Mouse (Mus musculus): ENCODE measurements around the gene Xylt1.

Gene Xylt1

DNA sequence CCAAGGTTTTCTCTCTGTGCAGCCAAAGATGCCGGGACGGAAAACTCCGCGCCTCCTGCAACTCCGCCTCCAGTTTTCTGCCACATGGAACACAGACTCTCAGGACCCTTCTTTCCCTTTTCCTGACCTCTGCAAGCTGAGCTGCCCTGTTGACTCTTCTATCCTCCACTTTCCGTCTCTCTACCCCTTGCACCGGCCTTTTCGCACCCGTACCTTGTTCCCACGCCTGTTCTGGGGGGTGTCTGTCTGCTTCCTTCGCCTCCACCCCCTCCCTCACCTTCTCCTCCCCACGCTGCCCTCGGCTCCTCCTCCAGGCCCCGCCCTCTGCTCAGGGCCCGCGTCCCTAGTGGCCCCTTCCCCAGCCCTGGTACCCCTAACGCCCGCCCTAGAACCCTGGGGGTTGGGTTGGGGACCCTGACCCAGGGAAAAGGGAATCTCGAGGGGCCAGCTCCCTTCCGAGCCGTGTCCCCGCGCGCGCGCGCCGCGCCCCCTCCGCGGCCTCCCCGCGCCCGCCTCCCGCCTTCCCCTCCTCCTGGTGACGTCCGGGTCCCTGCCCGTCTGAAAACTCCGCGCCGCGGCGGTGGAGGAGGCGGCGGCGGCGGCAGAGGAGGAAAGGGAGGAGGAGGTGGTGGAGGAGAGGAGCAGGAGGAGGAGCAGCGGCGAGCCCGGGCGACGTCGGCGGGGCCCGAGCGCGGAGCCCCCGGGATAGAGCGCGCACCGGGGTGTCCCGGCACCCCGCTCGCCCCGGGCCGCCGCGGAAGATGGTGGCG, at the start of gene Xylt1:
TSS of gene Xylt1 (plus strand) at position 562 of the 770 bp plus-strand sequence.
- peak; percentile 51 to 59 for DNase-seq

DNA sequence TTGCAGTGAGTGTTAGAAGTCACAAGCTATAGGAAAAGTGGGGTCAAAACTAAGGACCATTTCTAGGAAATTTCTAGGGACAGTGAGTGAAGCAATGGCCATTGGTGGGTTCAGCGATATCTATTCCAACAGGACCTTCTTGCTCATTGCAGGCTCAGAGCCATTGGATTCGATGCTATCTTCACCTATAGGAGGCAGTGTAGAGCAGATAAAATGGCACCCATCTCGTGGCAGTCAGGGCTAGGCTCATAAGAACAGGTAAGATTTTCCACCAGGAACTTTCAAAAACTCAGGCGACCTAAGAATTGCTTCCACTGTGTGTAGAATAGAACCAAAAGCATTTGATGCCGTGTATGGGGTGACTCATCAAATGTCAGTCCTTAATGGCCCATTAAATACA, 46.8 kb upstream of the Xylt1 start:
- DNase-seq, result no peak

DNA sequence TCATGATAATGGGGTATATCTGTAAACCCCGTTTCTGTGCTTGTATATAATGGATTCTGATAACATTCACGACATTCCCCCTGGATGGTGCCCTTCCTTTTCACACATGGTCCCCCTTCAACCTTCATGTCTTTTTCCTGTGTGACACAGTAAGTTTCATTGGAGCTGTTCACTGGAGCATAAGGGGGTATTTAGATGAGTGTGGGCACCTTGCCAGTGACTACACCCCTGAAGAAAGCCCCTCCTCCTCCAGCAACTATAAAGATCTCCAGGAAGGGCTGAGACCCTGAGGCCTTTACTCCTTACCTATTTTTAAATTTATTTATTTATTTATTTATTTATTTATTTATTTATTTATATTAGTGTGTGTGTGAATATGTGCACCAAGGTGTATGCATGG, 24.5 kb upstream of the Xylt1 start:
- no peak for DNase-seq

DNA sequence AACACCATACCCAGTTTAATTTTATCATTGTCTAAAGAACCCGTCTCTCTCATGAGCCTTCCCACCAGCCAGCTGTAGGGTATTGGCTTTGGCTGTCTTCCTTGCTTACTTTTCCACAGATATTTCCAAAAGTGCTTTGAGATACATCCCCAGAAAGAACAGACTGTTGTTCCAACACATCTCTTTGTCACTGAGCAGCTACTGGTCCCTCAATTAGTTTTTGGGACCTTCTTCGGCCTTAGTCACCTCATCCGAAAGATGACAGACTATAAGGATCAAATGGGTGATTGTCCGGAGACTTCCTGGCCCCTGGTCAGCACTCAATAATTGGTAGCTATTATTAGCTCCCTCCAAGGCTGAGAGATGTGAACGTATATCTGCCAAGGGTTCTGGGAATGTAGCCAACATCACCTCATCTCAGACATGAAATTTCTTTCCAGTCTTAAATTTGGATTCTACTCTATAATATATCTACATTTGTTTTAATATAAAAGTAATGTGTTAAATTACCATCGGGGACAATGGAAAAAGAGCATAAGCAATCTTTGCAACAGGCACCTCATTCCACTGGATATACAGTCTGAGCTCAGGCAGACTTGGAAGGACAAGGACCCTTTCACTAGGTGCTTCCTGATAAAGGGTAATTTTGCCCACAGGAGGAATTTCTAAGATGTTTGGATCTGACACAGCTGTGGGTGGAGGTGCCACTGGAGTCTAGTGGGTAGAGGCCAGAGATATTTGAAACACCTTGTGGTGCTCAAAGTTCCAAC, 23.2 kb upstream of the Xylt1 start:
- DNase-seq, result no peak

DNA sequence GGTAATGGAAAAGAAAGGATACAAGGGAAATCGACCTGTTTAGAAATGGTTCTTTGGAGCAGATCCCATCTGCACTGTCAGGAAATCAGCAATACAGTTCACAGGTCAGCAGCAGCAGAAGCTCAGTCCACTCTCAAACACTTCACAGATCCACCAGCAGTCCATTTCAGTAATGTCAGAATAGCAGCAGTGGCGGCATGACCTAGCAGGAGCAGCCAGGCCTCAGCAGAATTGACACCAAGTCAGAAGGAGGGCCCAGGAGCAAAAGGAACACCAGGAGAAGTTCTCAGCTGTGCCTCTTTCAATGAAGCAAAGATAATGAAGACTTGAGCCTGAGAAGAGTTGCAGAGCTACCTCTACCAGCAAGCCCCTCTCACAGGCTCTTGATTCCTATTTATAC, 19.5 kb upstream of the Xylt1 start:
- DNase-seq, result no peak

DNA sequence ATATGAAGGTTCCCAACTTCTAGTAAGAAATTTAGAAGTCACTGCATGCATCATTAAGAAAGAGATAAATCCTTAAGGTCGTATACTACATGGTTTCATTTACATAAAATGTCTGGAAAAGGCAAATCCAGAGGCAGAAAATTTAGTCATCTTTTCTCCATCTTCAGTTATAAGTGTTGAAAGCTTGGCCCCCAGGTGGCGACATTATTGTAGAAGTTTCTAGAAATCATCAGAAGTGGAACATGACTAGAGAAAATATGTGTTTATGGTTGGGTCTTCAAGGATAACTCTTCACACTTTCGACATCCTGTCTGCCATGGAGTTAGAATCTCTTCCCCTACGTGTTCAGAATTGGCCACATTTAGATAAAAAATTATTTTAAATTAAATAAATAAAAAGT, 18.3 kb upstream of the Xylt1 start:
- no peak for DNase-seq

DNA sequence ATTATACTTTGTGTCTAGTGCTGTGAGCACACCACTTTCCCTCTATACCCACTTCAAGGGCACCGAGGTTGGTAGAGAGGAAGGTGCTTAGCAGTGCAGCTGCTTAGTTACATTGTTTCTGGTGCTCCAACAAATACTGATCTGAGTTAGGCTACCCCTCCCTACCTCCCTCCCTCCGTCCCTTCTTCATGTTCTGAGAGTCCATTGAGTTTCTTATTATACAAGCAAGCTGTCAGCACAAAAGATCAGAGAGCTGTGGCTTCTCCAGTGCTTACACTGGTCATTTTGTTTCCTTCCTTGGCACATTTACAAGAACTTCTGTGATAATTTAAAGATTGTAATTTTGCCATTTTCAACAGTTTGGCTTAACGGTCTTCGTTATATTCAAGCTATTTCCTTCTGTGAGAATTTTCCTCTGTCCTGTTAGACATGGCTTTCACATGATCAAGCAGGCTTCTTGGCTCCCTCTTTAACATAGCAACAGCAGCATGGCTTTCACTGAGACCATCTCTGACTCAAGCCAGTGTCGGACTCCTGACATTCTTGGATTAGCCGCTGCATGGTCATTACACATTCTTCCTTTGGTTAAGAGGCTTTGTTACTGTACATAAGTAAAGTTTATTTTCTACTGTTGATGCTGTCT, 12.0 kb upstream of the Xylt1 start:
- DNase-seq, result no peak

DNA sequence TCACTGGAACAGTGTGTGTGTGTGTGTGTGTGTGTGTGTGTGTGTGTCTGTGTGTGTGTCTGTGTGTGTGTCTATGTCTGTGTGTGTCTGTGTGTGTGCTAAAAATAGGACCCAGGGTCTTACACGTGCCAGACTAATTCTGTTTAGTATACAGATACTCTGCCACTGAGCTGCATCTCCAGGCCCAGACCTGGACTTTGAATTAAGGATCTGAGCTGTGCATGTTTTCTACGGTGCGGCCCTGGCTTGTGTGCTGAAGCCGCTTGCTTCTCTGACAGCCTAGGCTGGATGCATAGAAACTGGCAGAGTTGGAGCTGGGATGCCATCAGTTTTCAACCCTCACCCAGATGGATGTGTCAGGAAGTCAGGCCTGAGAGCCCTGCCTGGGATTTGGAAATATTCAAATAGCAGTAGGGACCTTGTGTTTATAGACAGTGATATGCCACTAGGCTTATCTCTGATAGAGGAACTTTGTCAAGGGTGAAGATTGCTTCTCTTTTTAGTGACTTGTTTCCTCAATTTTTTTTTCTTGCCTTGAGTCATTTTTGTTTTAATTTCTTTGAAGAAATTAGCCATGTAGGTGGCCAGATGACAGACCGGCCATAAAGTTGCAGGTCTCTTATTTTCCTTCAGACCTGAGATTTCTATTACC, 11.4 kb upstream of the Xylt1 start:
- no peak for DNase-seq

DNA sequence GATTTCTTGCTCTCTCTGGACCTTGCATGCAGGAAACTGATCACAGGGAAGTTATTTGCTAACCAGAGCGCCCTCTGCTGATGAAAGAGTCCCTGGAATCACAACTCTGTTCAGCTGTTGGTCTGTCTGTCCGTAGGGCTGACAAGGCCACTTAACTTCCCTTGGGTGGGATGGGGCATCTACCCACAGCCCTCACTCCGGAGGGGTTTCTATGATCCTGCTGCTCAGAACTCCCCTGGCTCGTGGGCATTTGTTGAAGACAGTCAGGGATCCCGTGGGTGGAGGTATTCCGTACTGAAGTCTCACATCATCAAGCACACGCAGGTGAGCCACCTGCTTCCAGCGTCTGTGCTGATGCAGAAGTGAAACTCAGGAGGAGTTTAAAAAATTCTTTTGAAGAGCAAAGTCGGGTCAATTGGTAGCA, 4.9 kb upstream of the Xylt1 start:
- DNase-seq, result peak; percentile 13 to 39

DNA sequence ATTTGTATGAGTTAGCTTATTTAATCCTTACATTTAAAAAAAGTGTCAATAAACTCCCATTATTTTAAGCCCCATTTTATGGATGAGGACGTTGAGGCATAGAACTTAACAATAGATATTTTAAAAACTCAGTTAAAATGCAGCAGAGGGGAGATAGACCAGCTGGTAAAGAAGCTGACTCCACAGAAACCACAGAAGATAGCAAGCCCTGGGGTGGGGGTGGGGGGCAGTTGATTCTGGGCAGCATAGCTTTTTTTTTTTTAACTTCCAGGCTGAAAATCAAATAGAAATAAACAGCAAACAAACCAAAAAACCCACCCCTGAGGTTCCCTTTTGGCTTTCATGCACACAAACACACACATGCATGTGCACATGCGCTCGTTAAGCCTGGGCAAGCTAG, 3.6 kb upstream of the Xylt1 start:
- DNase-seq, result no peak

DNA sequence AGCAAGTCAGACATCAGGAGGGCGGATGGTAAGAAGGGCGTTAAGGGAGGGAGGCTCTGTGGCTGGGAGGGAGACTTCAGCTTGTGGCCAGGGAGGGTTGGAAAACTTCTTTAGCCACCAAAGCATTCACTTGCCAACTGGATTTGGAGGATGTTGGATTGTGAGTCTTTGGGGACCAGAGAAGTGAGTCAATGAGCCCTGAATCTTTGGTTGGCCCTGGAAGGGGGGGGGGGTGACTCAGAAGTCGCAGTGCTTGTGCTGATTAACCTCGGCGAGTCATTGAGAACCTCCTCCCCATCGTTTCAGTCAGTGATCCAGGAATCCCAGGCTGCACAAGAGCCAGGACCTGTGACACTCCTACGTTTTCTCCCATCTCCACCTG, 752 bp upstream of the Xylt1 start:
- no peak for DNase-seq

DNA sequence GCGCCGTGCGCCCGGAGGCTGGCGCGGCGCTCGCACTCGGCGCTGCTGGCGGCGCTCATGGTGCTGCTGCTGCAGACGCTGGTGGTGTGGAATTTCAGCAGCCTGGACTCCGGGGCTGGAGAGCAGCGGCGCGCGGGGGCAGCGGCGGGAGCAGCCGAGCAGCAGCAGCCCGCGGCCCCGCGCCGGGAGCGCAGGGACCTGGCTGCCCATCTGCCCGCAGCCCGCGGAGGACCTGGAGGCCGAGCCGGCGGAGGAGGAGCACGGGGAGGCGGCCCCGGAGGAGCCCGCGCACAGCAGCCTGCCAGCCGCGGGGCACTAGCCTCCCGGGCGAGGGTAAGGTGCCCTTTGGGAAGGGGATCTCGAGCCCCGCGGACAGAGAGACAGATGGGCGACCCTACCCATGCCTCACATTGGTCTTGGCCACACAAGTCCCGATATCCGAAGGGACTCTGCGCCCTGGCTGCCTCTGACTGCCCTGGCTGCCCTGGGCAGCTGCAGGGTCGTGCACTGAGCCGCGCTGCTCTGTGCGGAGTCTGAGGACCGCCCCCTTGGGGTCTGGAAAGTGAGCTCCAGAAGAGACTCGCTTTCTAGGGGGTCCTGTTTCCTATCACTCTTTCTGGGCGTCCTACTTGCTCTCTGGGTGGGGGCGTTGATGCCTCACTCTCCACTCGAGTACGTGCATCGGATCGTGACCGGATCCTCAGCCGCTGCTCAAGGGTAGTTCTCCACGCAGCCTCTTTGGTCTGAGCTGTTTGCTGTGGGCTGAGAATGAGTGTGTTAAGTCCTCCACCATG, 606 bp downstream of the Xylt1 start:
- DNase-seq, result peak; percentile 17 to 19

DNA sequence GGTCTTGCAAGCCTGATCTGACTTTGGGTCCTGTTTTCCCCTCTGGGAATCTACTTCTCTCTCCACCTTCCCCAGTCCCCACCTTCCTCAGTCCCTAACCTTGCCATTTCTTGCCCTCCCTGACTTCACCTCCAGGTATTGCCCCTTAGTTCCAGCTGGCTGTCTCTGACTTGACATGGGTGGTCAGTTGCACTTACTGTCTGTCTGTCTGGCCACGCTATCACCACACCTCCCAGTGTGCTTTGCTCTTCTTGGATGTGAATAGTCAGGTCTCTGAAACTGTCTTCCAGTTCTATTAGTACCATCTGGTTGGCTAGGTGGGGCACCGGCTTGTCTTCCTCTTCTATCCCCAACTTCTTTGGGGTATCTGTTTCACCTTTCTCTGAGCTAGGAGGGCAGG, 1.2 kb downstream of the Xylt1 start:
- DNase-seq, result no peak

DNA sequence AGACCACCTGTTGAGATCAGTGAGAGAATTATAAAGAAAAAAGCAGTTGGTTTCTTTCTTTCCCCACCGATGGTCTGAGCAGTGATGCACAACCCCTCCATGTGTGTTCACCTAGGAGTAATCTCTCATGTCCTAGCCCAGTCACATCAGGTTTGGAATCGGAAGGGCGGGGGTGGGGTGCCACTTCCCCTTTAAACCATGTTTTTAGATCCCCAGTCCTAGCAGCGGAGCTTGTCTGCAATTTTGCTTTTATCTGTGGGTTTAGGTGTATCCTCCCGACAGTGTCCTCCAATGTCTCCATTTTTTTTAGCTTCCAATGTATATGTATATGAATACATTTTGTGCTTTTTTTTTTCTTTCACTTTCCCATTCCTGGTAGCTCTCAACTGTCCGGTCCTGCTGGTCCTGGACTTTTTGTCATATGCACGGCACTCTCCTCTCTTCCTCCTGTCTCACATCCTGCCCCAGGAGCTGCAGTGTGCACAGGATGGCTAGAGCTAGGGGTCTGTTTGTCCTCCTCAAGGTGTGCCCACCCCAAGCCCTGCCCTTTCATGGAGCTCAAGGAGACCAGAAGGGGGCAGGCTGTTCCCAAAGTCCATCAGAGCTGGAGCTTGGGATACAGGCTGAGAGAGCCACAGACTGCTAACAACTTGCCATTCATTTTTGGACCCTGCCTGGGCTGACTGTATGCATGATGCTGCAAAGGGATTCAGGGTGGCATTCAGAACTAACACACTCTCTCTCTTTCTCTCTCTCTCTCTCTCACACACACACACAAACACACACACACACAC, 2.6 kb downstream of the Xylt1 start:
- peak; percentile 11 to 19 for DNase-seq

DNA sequence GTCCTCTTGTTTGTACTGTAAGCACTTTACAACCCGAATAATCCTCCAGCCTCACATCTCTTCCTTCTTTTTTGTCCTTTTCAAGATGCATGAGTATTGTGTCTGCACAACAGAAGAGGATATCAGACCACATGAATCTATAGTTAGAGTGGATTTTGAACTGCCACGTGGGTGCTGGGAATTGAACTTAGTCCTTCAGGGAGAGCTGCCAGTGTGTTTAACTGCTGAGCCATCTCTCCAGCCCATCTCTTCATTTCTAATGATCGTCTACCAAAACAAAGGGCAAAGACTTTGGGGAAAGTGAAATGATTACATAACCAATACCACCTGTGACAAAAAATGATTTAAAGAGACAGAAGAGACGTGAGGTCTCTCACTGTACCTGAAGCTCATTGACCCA, 5.6 kb downstream of the Xylt1 start:
- DNase-seq, result no peak

DNA sequence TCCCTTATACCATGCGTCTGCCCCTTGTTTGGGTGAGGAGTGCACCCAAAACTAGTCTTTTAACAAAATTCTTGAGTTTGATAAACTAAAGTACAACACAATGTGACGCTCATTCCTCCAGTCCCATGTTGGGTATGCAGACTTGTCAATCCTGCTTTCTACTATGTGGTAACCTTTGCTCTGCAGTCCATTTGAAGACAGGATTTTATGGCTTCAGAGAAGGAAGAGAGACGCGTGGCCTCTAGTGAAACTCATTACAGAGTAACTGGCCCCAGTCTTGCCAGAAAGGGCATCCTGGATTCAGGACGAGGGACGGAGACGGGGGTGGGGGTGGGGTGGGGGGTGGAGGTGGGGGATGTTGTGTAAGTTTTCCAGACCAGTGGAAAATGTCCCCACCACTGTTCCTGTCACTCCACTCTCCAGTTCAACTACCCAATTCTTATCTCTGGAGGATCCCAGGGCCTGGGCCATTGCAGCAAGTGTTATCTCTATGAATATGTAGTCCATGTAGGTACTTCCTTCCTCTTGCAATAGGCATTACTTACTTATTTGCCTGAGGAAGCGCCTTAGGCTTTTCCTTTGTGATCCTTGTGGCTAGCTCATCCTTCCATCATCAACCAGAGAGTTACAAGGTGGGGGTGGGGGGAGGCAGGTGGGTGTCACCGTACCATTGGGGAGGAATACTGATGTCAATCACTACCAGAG, 7.7 kb downstream of the Xylt1 start:
- DNase-seq, result no peak

DNA sequence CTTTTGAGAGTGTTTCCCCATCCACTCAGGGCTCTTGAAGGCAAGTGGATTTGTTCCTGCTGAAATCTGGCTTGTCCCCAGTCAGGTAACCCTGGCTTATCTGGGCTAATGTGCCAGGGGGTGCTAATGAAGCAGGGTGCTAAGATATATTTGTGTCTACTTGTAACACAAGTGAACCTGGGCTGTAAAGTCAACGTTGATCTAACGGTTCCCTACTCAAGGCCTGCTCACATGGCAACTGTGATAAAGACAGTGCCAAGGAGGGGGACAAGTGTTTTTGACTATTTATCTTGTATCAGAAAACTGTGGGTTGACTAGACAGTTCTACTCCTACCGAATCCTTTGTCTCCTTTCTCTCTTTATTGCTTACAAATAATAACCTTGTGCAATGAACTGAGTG, 8.3 kb downstream of the Xylt1 start:
- no peak for DNase-seq

DNA sequence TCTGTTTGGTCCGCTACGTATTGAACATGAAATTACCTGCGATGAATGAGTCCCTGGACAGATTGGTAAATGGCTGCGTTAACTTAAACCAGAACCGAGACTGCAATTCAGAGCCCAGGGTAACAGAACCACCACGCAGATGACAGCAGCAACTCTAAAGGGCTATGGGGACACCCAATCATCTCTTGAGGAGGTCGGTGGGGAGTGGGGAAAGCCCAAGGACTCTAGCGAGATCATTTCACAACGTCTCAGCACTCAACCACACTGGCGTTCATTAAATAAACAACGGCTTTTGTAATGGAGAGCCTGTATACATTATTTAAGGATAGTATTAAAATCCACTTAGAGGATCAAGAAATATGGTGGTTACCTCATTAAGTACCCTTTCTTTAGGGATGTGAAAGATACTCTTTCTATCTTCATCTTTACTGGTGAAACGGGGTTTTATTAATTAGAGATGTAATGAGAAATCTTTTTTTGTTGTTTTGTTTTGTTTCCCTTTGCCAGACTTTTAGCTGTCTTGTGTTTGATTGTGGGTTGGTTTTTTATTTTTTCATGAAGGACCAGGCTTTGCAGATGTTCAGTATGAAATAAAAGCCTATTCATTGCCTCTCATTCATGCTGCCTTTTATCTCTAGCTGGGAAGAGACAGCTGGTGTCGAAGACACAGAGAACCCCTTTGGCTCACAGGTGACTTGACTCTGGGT, 12.2 kb downstream of the Xylt1 start:
- DNase-seq, result no peak

DNA sequence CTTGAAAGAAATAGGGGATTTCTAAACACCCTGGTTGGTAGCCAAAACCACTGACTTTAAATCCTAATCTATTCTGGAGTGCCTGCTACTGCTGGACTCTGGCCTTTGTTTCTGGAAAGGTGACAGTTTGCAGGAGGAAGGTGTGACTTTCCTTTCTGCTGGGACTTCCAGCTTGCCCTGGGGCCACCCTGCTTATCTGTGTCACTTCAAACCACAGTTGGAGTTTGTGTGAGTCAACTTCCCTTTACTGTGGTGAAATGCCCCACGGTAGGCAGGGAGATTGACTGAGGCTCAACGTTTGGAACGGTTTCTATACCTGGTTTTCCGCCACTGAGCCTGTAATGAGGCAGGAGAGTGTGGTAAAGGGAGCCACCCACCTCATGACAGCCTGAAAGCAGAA, 13.2 kb downstream of the Xylt1 start:
- no peak for DNase-seq

DNA sequence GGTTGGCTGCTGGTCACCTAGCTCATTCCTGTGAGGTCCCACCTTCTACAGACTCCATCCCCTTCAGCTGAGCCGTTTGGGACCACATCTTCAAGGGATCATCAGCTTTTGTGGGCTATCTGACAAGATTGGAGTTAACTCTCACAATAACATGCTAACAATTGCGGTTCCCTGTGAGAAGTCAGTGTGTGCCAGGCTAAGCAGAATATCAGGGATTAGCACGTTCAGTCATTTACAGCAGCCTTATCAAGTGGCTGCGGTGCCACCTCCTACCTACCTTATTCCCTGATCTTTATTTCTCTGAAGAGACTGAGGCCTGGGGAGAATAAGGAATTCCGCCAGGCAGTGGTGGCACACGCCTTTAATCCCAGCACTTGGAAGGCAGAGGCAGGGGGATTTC, 13.6 kb downstream of the Xylt1 start:
- DNase-seq, result no peak

Measured in cerebellum, postnatal 36 days (tissue).